Mouse (Mus musculus) lung, embryonic 14.5 days (tissue): Measurements from ENCODE around the gene Gstk1. TPM values are rescaled to one million over a fixed set of nuclear protein-coding genes. Genes with fewer than 3 reads are reported as not detected.
A peak's percentile ranks its signal among the peaks of the same experiment; 100 is the strongest.

Experiments used
- ATAC-seq: fragments of 200-750 bp; cut with Nextera tagmentation; 2 replicates; pipeline ENCODE4 v1.8.0; 2017; ENCODE audit warnings: mild to moderate bottlenecking, moderate TSS enrichment, moderate library complexity; ENCODE audit not compliant: insufficient read depth
- DNase-seq: peaks from one replicate; pipeline ENCODE4 v3.0.0-alpha.2; 2015
- H3K27ac ChIP-seq: fragments of 300-500 bp; sonication (generic); 2 replicates; pipeline ENCODE4 v1.5.1; 2014; ENCODE audit warnings: low read depth, mild to moderate bottlenecking, moderate library complexity
- H3K27me3 ChIP-seq: fragments of 300-500 bp; sonication (generic); 2 replicates; pipeline ENCODE4 v1.6.1; 2014; ENCODE audit warnings: low read length, control low read depth; ENCODE audit not compliant: insufficient read depth
- H3K36me3 ChIP-seq: fragments of 300-500 bp; sonication (generic); 2 replicates; pipeline ENCODE4 v1.6.1; 2014; ENCODE audit warnings: control low read depth; ENCODE audit not compliant: insufficient read depth
- H3K4me1 ChIP-seq: fragments of 300-500 bp; sonication (generic); 2 replicates; pipeline ENCODE4 v1.6.1; 2014; ENCODE audit warnings: antibody characterized with exemption, control low read depth; ENCODE audit not compliant: insufficient read depth
- H3K4me2 ChIP-seq: fragments of 300-500 bp; sonication (generic); 2 replicates; pipeline ENCODE4 v1.6.1; 2014; ENCODE audit warnings: mild to moderate bottlenecking
- H3K4me3 ChIP-seq: fragments of 300-500 bp; sonication (generic); 2 replicates; pipeline ENCODE4 v1.5.1; 2014; ENCODE audit warnings: low read depth, low read length
- H3K9ac ChIP-seq: fragments of 300-500 bp; sonication (generic); 2 replicates; pipeline ENCODE4 v1.6.1; 2014
- H3K9me3 ChIP-seq: fragments of 300-500 bp; sonication (generic); 2 replicates; pipeline ENCODE4 v1.6.1; 2016; ENCODE audit warnings: low read depth, low read length, control low read depth
- CTCF ChIP-seq: IDR thresholded peaks from 2 replicates; pipeline ENCODE4 v1.5.1; 2016; ENCODE audit warnings: antibody characterized with exemption, low read depth
- WGBS: fragments of 180-500 bp; shearing (Covaris S2); extraction: QIAGEN DNeasy Blood & Tissue Kit; methylation state at CpG from one replicate; pipeline ENCODE4 v1.1.7; 2014; 5-methylcytosine and 5-hydroxymethylcytosine counted together
- polyA plus RNA-seq: library from polyadenylated mRNA; unstranded; fragments of >200 nt; fragmentation: Nextera tagmentation; extraction: Ambion mirVana; gene quantifications from 2 replicates; pipeline ENCODE4 v1.2.1, GENCODE M21; 2014

The Gstk1 gene
- polyA plus RNA-seq, 1 experiment from 2014 or later: 34.2 TPM

DNA sequence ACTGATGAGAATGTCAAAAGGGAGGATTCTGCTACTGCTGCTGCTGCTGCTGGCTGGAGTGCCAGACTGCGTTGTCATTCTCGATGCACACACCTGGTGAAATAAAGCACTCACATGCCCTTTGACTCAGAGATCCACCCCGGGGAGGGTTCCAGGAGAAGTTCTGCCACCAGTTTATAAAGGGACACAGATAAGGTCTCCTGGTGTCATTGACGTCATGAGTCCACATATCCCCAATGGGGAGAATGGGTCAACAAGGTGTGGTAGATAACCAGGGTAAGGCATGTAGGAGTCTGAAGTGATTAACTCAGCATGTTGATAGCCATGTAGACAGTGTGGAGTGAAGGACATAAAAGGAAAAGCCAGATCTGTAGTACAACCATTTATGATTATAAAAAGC, 16.1 kb upstream of the Gstk1 start:
- ATAC-seq (no peak), DNase-seq (no peak)
- H3K9me3 ChIP-seq: no peaks in the 10 kb centered on the region
- no peaks in the 10 kb centered on the region for H3K27me3 ChIP-seq
- no peak overlapping the region for H3K27ac ChIP-seq
- WGBS: 54% methylated on average over 4 of the region's 4 CpGs
- no peaks in the 10 kb centered on the region for H3K36me3 ChIP-seq
- no peak overlapping the region for H3K4me2 ChIP-seq
- H3K4me3 ChIP-seq: no peak overlapping the region
- H3K4me1 ChIP-seq: no peaks in the 10 kb centered on the region
- TF ChIP-seq CTCF: no peak
- H3K9ac ChIP-seq: no peak overlapping the region

DNA sequence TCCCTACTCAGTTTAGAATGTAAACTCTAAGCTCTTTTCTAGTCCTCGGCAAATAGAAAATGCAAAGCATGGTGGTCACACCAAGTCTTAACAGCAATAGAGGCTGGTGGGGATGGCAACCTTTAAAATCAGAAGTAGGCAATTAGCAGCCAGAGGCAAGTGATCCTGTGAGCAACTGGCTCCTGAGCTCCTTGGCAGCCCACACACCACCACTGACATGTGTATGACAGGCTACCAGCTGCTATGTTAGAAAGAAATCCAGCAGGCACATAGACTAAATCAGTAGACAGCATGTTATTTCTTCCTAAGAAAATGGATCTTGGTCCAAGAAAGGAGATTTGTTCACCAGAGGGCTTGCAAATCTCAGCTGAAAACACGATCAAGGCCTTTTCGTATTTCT, 14.5 kb upstream of the Gstk1 start:
- Histone ChIP-seq H3K4me1 (no peaks in the 10 kb centered on the region), H3K9ac (no peak overlapping the region), H3K36me3 (no peaks in the 10 kb centered on the region), H3K4me2 (no peak overlapping the region), H3K9me3 (no peaks in the 10 kb centered on the region), H3K4me3 (no peak overlapping the region), H3K27me3 (no peaks in the 10 kb centered on the region), H3K27ac (no peak overlapping the region)
- ATAC-seq: no peak
- DNase-seq: no peak
- WGBS: 85% methylated on average over 3 of the region's 3 CpGs
- TF ChIP-seq CTCF: no peak

DNA sequence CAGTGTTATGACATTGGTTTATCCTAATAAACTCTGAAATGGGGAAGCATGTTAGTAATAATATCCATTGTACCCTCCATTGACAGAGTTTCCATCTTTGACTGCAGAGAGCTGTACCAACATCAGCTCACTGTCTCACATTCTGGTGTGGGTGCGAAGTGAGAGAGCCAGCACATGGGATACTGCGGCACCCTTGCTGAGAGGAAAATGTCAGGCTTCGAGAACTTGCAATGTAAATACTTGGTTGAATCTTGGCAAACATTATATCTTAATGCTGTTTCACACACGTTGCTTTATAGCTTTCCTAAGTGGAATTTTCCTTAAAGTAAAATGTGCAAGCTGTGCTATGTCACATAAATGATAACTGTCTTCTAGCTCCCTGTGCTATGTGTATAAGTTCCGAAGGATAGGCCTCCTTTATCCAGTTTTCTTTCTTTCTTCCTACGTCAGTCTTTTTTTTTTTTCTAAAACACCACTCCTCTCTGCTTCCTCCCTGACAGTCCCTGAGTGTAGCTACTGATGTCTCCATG, 8.4 kb upstream of the Gstk1 start:
- peak; percentile 9 for DNase-seq
- no peak; the same call in 1 of the 2 replicates for ATAC-seq
- no peak overlapping the region for H3K4me2 ChIP-seq
- TF ChIP-seq CTCF: no peak
- H3K36me3 ChIP-seq: no peaks in the 10 kb centered on the region
- no peaks in the 10 kb centered on the region for H3K27me3 ChIP-seq
- H3K9me3 ChIP-seq: no peaks in the 10 kb centered on the region
- no peaks in the 10 kb centered on the region for H3K4me1 ChIP-seq
- H3K27ac ChIP-seq: no peak overlapping the region
- no peak overlapping the region for H3K4me3 ChIP-seq
- H3K9ac ChIP-seq: no peak overlapping the region
- 40% methylated on average over 6 of the region's 6 CpGs for WGBS

DNA sequence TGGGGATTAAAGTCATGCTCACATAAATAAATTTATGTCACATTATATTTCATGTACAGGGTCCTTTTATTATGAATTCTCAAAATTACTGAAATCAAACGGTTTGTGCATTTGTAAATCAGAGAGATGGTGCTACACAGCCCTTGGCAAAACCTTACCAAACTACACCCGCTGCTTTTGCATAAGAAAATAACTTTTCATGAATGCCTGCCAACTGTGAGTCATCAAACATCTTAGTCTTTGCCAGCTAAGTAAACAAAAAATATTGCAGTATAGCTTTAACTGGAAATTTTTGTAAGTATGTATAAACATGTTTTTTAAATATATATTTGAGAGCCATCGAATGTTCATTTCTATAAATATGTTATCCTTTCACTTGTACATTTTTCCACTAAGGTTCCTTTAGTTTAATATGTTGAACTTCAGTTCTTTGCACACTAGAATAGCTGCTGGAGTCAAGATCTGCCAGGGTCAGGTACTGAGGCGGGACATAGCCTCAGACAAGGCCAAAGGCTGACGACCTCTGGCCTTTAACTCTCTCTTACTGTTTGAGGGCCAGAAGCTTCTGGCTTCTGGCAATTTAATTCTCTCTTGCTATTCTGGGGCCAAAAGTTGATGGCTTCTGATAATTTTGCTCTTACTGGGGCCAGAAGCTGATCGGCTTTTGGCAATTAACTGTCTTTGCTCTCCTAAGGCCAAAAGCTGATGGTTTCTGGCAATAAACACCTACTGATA, 4.3 kb upstream of the Gstk1 start:
- 0 out of 2 replicates have a peak, but pooled peaks cover 6% of the 10 kb centered on the region for H3K4me1 ChIP-seq
- no peak for TF ChIP-seq CTCF
- H3K27ac ChIP-seq: peak overlapping the region; percentile 38; the same call in 1 of the 2 replicates
- ATAC-seq: no peak
- H3K36me3 ChIP-seq: no peaks in the 10 kb centered on the region
- H3K9ac ChIP-seq: no peak overlapping the region
- H3K4me3 ChIP-seq: no peak overlapping the region
- peak; percentile 83 for DNase-seq
- 58% methylated on average over 6 of the region's 6 CpGs for WGBS
- no peaks in the 10 kb centered on the region for H3K9me3 ChIP-seq
- no peaks in the 10 kb centered on the region for H3K27me3 ChIP-seq
- no peak overlapping the region for H3K4me2 ChIP-seq

DNA sequence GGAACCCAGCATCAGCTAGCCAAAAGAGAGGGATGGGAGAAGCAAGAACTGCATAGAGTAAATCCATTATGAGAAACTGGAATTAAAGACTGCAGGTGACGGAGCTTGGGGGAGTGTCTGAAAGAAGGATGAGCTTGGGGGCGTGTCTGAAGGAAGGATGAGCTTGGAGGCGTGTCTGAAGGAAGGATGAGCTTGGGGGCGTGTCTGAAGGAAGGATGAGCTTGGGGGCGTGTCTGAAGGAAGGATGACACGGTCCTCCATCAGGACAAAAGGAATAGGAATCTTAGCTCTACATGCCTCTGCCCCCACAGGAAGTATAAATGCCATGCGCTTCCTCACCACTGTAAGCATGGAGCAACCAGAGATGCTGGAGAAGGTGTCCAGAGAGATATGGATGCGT, 1.4 kb downstream of the Gstk1 start:
- TF ChIP-seq CTCF: no peak
- no peaks in the 10 kb centered on the region for H3K36me3 ChIP-seq
- 8% methylated on average over 8 of the region's 8 CpGs for WGBS
- no peaks in the 10 kb centered on the region for H3K27me3 ChIP-seq
- peak overlapping the region; percentile 21; the same call in 1 of the 2 replicates for H3K4me2 ChIP-seq
- H3K9ac ChIP-seq: no peak overlapping the region
- ATAC-seq (no peak), DNase-seq (peak; percentile 26)
- no peaks in the 10 kb centered on the region for H3K9me3 ChIP-seq
- H3K4me1 ChIP-seq: 0 out of 2 replicates have a peak, but pooled peaks cover 8% of the 10 kb centered on the region
- no peak overlapping the region for H3K4me3 ChIP-seq
- no peak overlapping the region for H3K27ac ChIP-seq

DNA sequence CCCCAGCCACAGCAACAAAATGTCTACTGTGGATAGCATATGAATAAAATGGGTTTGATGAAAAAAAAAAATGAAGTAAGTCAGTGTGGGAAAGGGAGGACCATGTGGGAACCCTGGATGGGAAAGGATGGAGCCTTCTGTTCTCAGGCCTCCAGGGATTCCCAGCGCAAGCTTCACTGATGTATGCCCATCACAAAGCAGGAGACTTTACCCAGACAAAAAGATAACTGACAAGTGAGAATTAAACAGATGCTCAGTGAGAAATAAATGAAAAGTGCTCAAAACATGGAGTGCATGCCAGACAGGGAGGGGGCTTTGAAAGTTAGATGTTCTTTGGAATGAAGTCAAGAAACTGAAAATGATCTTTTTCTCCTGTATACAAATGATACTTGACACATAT, 2.2 kb downstream of the Gstk1 start:
- no peak for TF ChIP-seq CTCF
- H3K36me3 ChIP-seq: no peaks in the 10 kb centered on the region
- no peaks in the 10 kb centered on the region for H3K9me3 ChIP-seq
- ATAC-seq: no peak
- WGBS: 81% methylated on average over 1 of the region's 1 CpGs
- DNase-seq: no peak
- H3K27ac ChIP-seq: no peak overlapping the region
- peak overlapping the region; percentile 21; the same call in 1 of the 2 replicates for H3K4me2 ChIP-seq
- H3K4me3 ChIP-seq: no peak overlapping the region
- H3K9ac ChIP-seq: no peak overlapping the region
- no peaks in the 10 kb centered on the region for H3K27me3 ChIP-seq
- 0 out of 2 replicates have a peak, but pooled peaks cover 8% of the 10 kb centered on the region for H3K4me1 ChIP-seq

DNA sequence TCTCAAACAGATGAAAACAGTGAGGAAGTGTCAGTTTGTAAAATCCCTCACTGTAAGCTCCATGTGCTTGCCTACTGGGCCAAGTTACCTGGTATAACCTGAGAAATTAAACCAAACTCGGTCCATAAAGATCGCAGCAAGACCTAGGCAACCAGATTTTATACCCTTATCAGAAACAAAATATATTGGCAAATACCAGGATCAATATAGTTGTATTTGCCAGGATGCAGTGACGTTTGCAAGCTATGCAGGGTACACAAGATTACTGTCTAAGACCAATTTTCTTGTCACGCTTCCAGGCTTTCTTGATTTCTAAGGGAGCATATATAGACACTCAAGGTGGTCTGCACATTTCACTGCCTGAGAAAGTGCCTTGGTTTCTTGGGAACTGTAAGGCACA, 6.1 kb downstream of the Gstk1 start:
- H3K4me2 ChIP-seq: no peak overlapping the region
- H3K4me1 ChIP-seq: no peaks in the 10 kb centered on the region
- no peak for DNase-seq
- no peak for TF ChIP-seq CTCF
- H3K9me3 ChIP-seq: no peaks in the 10 kb centered on the region
- WGBS: 82% methylated on average over 4 of the region's 4 CpGs
- no peak for ATAC-seq
- no peak overlapping the region for H3K9ac ChIP-seq
- H3K27ac ChIP-seq: no peak overlapping the region
- no peaks in the 10 kb centered on the region for H3K36me3 ChIP-seq
- H3K4me3 ChIP-seq: no peak overlapping the region
- no peaks in the 10 kb centered on the region for H3K27me3 ChIP-seq
